Mouse (Mus musculus) testis, adult 2 months (tissue): Measurements from ENCODE around the gene Dhh.
"Not testable (repeated sequence)": the region's sequence is repeated elsewhere in the genome, so short reads cannot be mapped to it uniquely, and the experiment has no call there.

Experiments used
- CTCF ChIP-seq: fragments of 200-500 bp; IDR thresholded peaks from 2 replicates; pipeline ENCODE4 v1.5.1; 2012; ENCODE audit warnings: low read depth, mild to moderate bottlenecking, inconsistent platforms, low read length, moderate library complexity; ENCODE audit not compliant: control insufficient read depth, insufficient read depth, insufficient replicate concordance
- POLR2A ChIP-seq: fragments of 200-500 bp; IDR thresholded peaks from 2 replicates; pipeline ENCODE4 v1.6.1; 2012; ENCODE audit warnings: low read depth, mild to moderate bottlenecking, inconsistent platforms, low read length, moderate library complexity; ENCODE audit not compliant: control insufficient read depth

DNA sequence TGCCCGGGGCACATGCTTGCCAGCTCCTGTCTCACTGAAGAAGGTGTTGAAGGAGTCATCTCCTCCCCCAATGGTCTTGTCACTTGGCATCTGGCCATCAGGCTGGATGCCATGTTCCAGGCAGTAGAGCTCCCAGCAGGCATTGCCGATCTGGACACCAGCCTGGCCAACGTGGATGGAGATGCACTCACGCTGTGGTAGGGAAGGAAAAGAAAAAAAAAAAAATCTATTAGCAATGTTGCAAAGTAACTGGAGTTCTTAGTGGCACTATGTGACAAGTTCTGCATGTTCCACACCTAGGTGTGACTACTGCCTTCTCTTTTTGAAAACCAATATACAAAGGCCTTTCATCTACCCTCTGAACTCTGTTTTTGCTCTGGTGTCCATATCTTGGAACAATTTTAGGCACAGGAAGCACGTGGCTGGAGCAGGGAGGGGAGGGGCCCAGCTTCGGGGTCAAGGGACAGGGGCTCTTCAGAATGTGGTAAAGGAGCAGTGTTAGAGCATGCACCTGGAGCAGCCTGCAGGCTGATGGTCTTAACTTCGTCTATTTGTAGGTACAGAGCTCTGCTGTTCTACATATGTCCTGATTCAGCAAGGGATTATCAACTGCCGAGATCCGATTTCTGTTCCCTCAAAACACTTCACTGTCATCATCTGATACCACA, 34.8 kb upstream of the Dhh start:
- not testable (repeated sequence) for TF ChIP-seq POLR2A, CTCF
